ENCODE assay signal across 8 mouse cellular contexts in genomic region chr6:124828101-124828592, GRCm38 (mm10). TPM values are rescaled to one million over a fixed set of nuclear protein-coding genes. Genes with fewer than 3 reads are reported as not detected.
A peak's percentile ranks its signal among the peaks of the same experiment; 100 is the strongest.
DNase-seq lines count a peak whose midpoint lies in the region; ATAC-seq and TF ChIP-seq lines count a peak whose summit lies in the region.

No protein-coding gene starts in this region.

- dilution Hi-C loops in CH12.LX (cut with MboI; ENCODE audit: extremely low pct_ligation_motif_present, extremely low pct_unique_long_range_greater_than_20kb, low sequenced_read_pairs): no loop called here

- peak overlapping the region; percentile 85 for H3K9ac ChIP-seq in CH12.LX (ENCODE audit: insufficient read depth, low read depth)
- peak overlapping the region; percentile 80 for H3K9ac ChIP-seq in heart, embryonic 14.5 days (ENCODE audit: low read length)

- no peak for TF ChIP-seq CTCF in CH12.LX (conservative IDR thresholded peaks at IDR 0.05 in 1 of 2, IDR thresholded peaks at IDR 0.05 in 1 of 2; ENCODE audit: low read depth in 2 of 2, low read length in 2 of 2)
- no peak for TF ChIP-seq CTCF in testis, adult 2 months (IDR thresholded peaks at IDR 0.05; ENCODE audit: control insufficient read depth, insufficient read depth, insufficient replicate concordance, low read depth, low read length)

- no peak for TF ChIP-seq RAD21 in CH12.LX (IDR thresholded peaks at IDR 0.05; ENCODE audit: low read depth, low read length)

- H3K27ac ChIP-seq in CH12.LX (ENCODE audit: insufficient read depth, low read depth): peak overlapping the region; percentile 50
- peak overlapping the region in 1 of 2 experiments; percentile 61; a peak in 3 of 4 replicates for H3K27ac ChIP-seq in heart, embryonic 14.5 days (replicated peaks in 1 of 2; ENCODE audit: control insufficient read depth in 1 of 2, insufficient read depth in 1 of 2, low read depth in 2 of 2, low read length in 2 of 2)
- H3K27ac ChIP-seq in testis, adult 2 months (ENCODE audit: control insufficient read depth, insufficient read depth, low read depth, low read length): peak overlapping the region; percentile 69

- DNase-seq in 416B (ENCODE audit: low read depth) (peak; percentile 93), CH12.LX (ENCODE audit: extremely low read depth) (peak; percentile 79)
- peak; percentile 50 for DNase-seq in cerebellum, adult 8-10 months
- DNase-seq in kidney, postnatal 10 days: peak; percentile 74
- DNase-seq in layer of hippocampus, postnatal 25 days (ENCODE audit: extremely low spot score in 1 of 2, low spot score in 1 of 2): no peak

- peaks cover 32% of the 10 kb centered on the region for H3K79me2 ChIP-seq in CH12.LX (replicated peaks; ENCODE audit: control insufficient read depth, extremely low read depth, insufficient read depth, poor library complexity, severe bottlenecking)

- TF ChIP-seq POLR2A in CH12.LX (IDR thresholded peaks at IDR 0.05; ENCODE audit: low read depth, low read length): peak; percentile 58
- TF ChIP-seq POLR2A in testis, adult 2 months (IDR thresholded peaks at IDR 0.05; ENCODE audit: control insufficient read depth, low read depth, low read length): no peak

- WGBS in heart, embryonic 14.5 days: 25% methylated on average over 10 of the region's 10 CpGs

- H3K4me1 ChIP-seq in CH12.LX (ENCODE audit: control insufficient read depth in 1 of 2, insufficient read depth in 2 of 2): peaks cover 3 to 35% of the 10 kb centered on the region in 2 experiments
- peaks cover 8 to 17% of the 10 kb centered on the region in 2 experiments for H3K4me1 ChIP-seq in heart, embryonic 14.5 days (ENCODE audit: control insufficient read depth in 2 of 2, insufficient read depth in 2 of 2, low read length in 2 of 2)
- peaks cover 10% of the 10 kb centered on the region for H3K4me1 ChIP-seq in testis, adult 2 months (ENCODE audit: control insufficient read depth, insufficient read depth, low read length)

- in situ Hi-C loops in CH12.LX (cut with MboI; ENCODE audit: low pct_ligation_motif_present, low pct_unique_long_range_greater_than_20kb, low sequenced_read_pairs): no loop called here

- ATAC-seq in heart, embryonic 14.5 days (ENCODE audit: insufficient number of reproducible peaks, insufficient read depth, low FRiP score, low read depth): no peak
- ATAC-seq in megakaryocyte progenitor cell, adult 5-6 weeks (replicated peaks; ENCODE audit: poor library complexity): peak; percentile 32

- TF ChIP-seq EP300 in CH12.LX (IDR thresholded peaks at IDR 0.05; ENCODE audit: low read length): no peak

- no peaks in the 10 kb centered on the region for H3K27me3 ChIP-seq in CH12.LX (replicated peaks)
- no peaks in the 10 kb centered on the region for H3K27me3 ChIP-seq in heart, embryonic 14.5 days (ENCODE audit: control insufficient read depth, insufficient read depth, low read length)
- H3K27me3 ChIP-seq in testis, adult 2 months (ENCODE audit: control insufficient read depth, insufficient read depth, low read length): no peaks in the 10 kb centered on the region

- H3K4me3 ChIP-seq in CH12.LX (replicated peaks in 1 of 3; ENCODE audit: low read depth in 2 of 3, low read length in 2 of 3, poor library complexity in 1 of 3): peak overlapping the region; percentile 70 to 94 (median 90)
- peak overlapping the region; percentile 68 to 81 for H3K4me3 ChIP-seq in heart, embryonic 14.5 days (ENCODE audit: control insufficient read depth in 1 of 2, insufficient read depth in 1 of 2, low read depth in 1 of 2, low read length in 2 of 2)
- H3K4me3 ChIP-seq in testis, adult 2 months (ENCODE audit: control insufficient read depth, low read depth, low read length): peak overlapping the region; percentile 99

- H3K4me2 ChIP-seq in CH12.LX (ENCODE audit: insufficient read depth, low read depth, poor library complexity, severe bottlenecking): peak overlapping the region; percentile 90
- H3K4me2 ChIP-seq in heart, embryonic 14.5 days (ENCODE audit: low read length): peak overlapping the region; percentile 97

- peaks cover 51 to 65% of the 10 kb centered on the region in 2 experiments for H3K36me3 ChIP-seq in CH12.LX (replicated peaks in 1 of 2; ENCODE audit: control insufficient read depth in 1 of 2, insufficient read depth in 1 of 2, low read length in 1 of 2)
- peaks cover 49% of the 10 kb centered on the region for H3K36me3 ChIP-seq in heart, embryonic 14.5 days (ENCODE audit: control insufficient read depth, insufficient read depth, low read length)
- H3K36me3 ChIP-seq in testis, adult 2 months (ENCODE audit: control insufficient read depth, insufficient read depth, low read length): peaks cover 8% of the 10 kb centered on the region

- no peaks in the 10 kb centered on the region for H3K9me3 ChIP-seq in CH12.LX (replicated peaks; ENCODE audit: low read length)
- no peaks in the 10 kb centered on the region for H3K9me3 ChIP-seq in heart, embryonic 14.5 days (ENCODE audit: control insufficient read depth, low read length)

TF ChIP-seq in CH12.LX, 34 proteins besides CTCF, POLR2A, EP300 and RAD21 (continues in another document):
- TF ChIP-seq TCF12 (IDR thresholded peaks at IDR 0.05; ENCODE audit: low read depth, low read length) (no peak), ETS1 (conservative IDR thresholded peaks at IDR 0.05; ENCODE audit: low read depth, low read length) (no peak), ZC3H11A (IDR thresholded peaks at IDR 0.05; ENCODE audit: low read depth, low read length) (no peak), HCFC1 (IDR thresholded peaks at IDR 0.05; ENCODE audit: low read depth, low read length) (no peak), MAX (IDR thresholded peaks at IDR 0.05; ENCODE audit: low read length) (no peak), PAX5 (IDR thresholded peaks at IDR 0.05; ENCODE audit: low read length) (no peak), SIN3A (IDR thresholded peaks at IDR 0.05; ENCODE audit: low read length) (peak; percentile 19; the same call in 1 of the 2 replicates), MXI1 (IDR thresholded peaks at IDR 0.05; ENCODE audit: low read depth, low read length) (0 out of 2 replicates have a peak, but pooled peaks have one; percentile 4), E2F4 (IDR thresholded peaks at IDR 0.05; ENCODE audit: insufficient replicate concordance, low read depth, low read length) (no peak), CHD2 (IDR thresholded peaks at IDR 0.05; ENCODE audit: low read length) (no peak), POLR2AphosphoS2 (IDR thresholded peaks at IDR 0.05; ENCODE audit: low read depth, low read length) (no peak), NELFE (IDR thresholded peaks at IDR 0.05; ENCODE audit: low read depth, low read length) (peak; percentile 69; the same call in 1 of the 2 replicates), KAT2A (IDR thresholded peaks at IDR 0.05; ENCODE audit: insufficient replicate concordance, low read length) (no peak), MEF2A (IDR thresholded peaks at IDR 0.05; ENCODE audit: borderline replicate concordance, low read depth, low read length) (no peak), MAFK (IDR thresholded peaks at IDR 0.05; ENCODE audit: insufficient replicate concordance, low read length) (no peak), JUN (IDR thresholded peaks at IDR 0.05; ENCODE audit: insufficient read depth, low read depth, low read length) (no peak)

RNA-seq across cellular contexts. Expression of gene Usp5, which starts 1.1 kb away (rescaled TPM):
- total RNA-seq in CH12.LX (2012; rRNA removed) (107 and 126 TPM in 2 replicates), CH12.LX (2014; rRNA removed) (75.7 and 79.8 TPM in 2 replicates)
- polyA plus RNA-seq in CH12.LX (2012; ENCODE audit: insufficient read length, low read depth): 96.5 and 103 TPM in 2 replicates
- polyA plus RNA-seq in heart, embryonic 14.5 days (2014; fragmentation: Nextera tagmentation; extraction: Ambion mirVana): 78.9 and 85.9 TPM in 2 replicates
- total RNA-seq in megakaryocyte progenitor cell, adult 5-6 weeks (2015): 42.0 and 46.7 TPM in 2 replicates
- 86.1 and 87.7 TPM in 2 replicates for total RNA-seq in megakaryocyte progenitor cell, adult 5-6 weeks (2017)
- polyA plus RNA-seq in testis, adult 2 months (2012; rRNA removed): 37.4 and 41.2 TPM in 2 replicates
- total RNA-seq in layer of hippocampus, postnatal 25 days (2021): 100 to 1,000 TPM; 164 to 183 TPM

RNA-seq across cellular contexts. Expression of gene Cdca3, which starts 1.2 kb away (rescaled TPM):
- total RNA-seq in CH12.LX (2012; rRNA removed) (116 and 117 TPM in 2 replicates), CH12.LX (2014; rRNA removed) (188 and 229 TPM in 2 replicates)
- polyA plus RNA-seq in CH12.LX (2012; ENCODE audit: insufficient read length, low read depth): 171 and 224 TPM in 2 replicates
- 126 and 139 TPM in 2 replicates for polyA plus RNA-seq in heart, embryonic 14.5 days (2014; fragmentation: Nextera tagmentation; extraction: Ambion mirVana)
- total RNA-seq in megakaryocyte progenitor cell, adult 5-6 weeks (2015): 130 and 145 TPM in 2 replicates
- total RNA-seq in megakaryocyte progenitor cell, adult 5-6 weeks (2017): 149 and 159 TPM in 2 replicates
- polyA plus RNA-seq in testis, adult 2 months (2012; rRNA removed): 218 and 250 TPM in 2 replicates
- total RNA-seq in layer of hippocampus, postnatal 25 days (2021): 1 to 10 TPM; 1.1 to 1.2 TPM

RNA-seq across cellular contexts. Expression of gene Gnb3, which starts 11.9 kb away (rescaled TPM):
- total RNA-seq in CH12.LX (2012; rRNA removed) (0.64 and 0.84 TPM in 2 replicates), CH12.LX (2014; rRNA removed) (1.6 and 2.2 TPM in 2 replicates)
- polyA plus RNA-seq in CH12.LX (2012; ENCODE audit: insufficient read length, low read depth): 4.1 and 4.7 TPM in 2 replicates
- 6.7 and 7.5 TPM in 2 replicates for polyA plus RNA-seq in heart, embryonic 14.5 days (2014; fragmentation: Nextera tagmentation; extraction: Ambion mirVana)
- total RNA-seq in megakaryocyte progenitor cell, adult 5-6 weeks (2015): not detected in 2 replicates
- not detected in 2 replicates for total RNA-seq in megakaryocyte progenitor cell, adult 5-6 weeks (2017)
- 0.07 TPM in 1 of 2 replicates, not detected in the other for polyA plus RNA-seq in testis, adult 2 months (2012; rRNA removed)
- under 1 TPM in 1 of 2 experiments, not detected in 1; 0.26 TPM for total RNA-seq in layer of hippocampus, postnatal 25 days (2021)

RNA-seq across cellular contexts. Expression of gene Tpi1, which starts 14.1 kb away (rescaled TPM):
- total RNA-seq in CH12.LX (2012; rRNA removed): 733 and 1,303 TPM in 2 replicates
- 1,570 and 1,645 TPM in 2 replicates for total RNA-seq in CH12.LX (2014; rRNA removed)
- 758 and 807 TPM in 2 replicates for polyA plus RNA-seq in CH12.LX (2012; ENCODE audit: insufficient read length, low read depth)
- 1,486 and 1,545 TPM in 2 replicates for polyA plus RNA-seq in heart, embryonic 14.5 days (2014; fragmentation: Nextera tagmentation; extraction: Ambion mirVana)
- total RNA-seq in megakaryocyte progenitor cell, adult 5-6 weeks (2015): 279 and 298 TPM in 2 replicates
- total RNA-seq in megakaryocyte progenitor cell, adult 5-6 weeks (2017): 240 and 287 TPM in 2 replicates
- polyA plus RNA-seq in testis, adult 2 months (2012; rRNA removed): 471 and 473 TPM in 2 replicates
- 100 to 1,000 TPM; 685 to 811 TPM for total RNA-seq in layer of hippocampus, postnatal 25 days (2021)

RNA-seq across cellular contexts. Expression of gene Spsb2, which starts 19.7 kb away (rescaled TPM):
- total RNA-seq in CH12.LX (2012; rRNA removed) (2.1 and 2.4 TPM in 2 replicates), CH12.LX (2014; rRNA removed) (not detected in 2 replicates)
- 3.3 and 3.4 TPM in 2 replicates for polyA plus RNA-seq in CH12.LX (2012; ENCODE audit: insufficient read length, low read depth)
- polyA plus RNA-seq in heart, embryonic 14.5 days (2014; fragmentation: Nextera tagmentation; extraction: Ambion mirVana): 4.0 and 5.7 TPM in 2 replicates
- 1.6 and 2.2 TPM in 2 replicates for total RNA-seq in megakaryocyte progenitor cell, adult 5-6 weeks (2015)
- total RNA-seq in megakaryocyte progenitor cell, adult 5-6 weeks (2017): 6.0 and 9.0 TPM in 2 replicates
- 63.6 and 78.1 TPM in 2 replicates for polyA plus RNA-seq in testis, adult 2 months (2012; rRNA removed)
- 1 to 10 TPM; 4.5 to 6.0 TPM for total RNA-seq in layer of hippocampus, postnatal 25 days (2021)

Comparison
In these comparisons a context has a peak if more than half of its experiments do, and no peak if none do; other contexts are left out.
1. DNase-seq: peak in 416B (single experiment), CH12.LX (single experiment), cerebellum, adult 8-10 months (single experiment) and kidney, postnatal 10 days (single experiment); none in layer of hippocampus, postnatal 25 days (0 of 2).
2. RNA of gene Cdca3, which starts 1.2 kb away (total RNA-seq): 116 to 229 TPM in CH12.LX and 130 to 159 TPM in megakaryocyte progenitor cell, adult 5-6 weeks; 1.1 to 1.2 TPM in layer of hippocampus, postnatal 25 days; every median in the first group is over 10 times any median in the second.
3. Peak in every context shown above with its lines, with median percentiles within 50 percentile points of each other: H3K4me3 ChIP-seq.